Mouse (Mus musculus) common myeloid progenitor, adult 5-6 weeks (primary cell): ENCODE measurements around the gene Mfsd1. TPM values are rescaled to one million over a fixed set of nuclear protein-coding genes. Genes with fewer than 3 reads are reported as not detected.

ENCODE experiments used
- ATAC-seq: replicated peaks from 2 replicates; pipeline ENCODE4 v1.8.0; 2016; ENCODE audit warnings: low read depth, mild to moderate bottlenecking, moderate TSS enrichment, inconsistent platforms; ENCODE audit not compliant: poor library complexity, severe bottlenecking
- total RNA-seq: library from RNA; stranded (forward); fragments of 200-1000, 187-1606 nt; gene quantifications from 2 replicates; pipeline ENCODE4 v1.2.3, GENCODE M21; 2017

Gene Mfsd1
- total RNA-seq, 1 experiment from 2014 or later, result 91.6 TPM

GRCm38 (mm10) chr3:67601616-67602138 is 19.1 kb downstream of the Mfsd1 start:
- ATAC-seq, result no peak

- no peak for ATAC-seq
Observed at GRCm38 (mm10) chr3:67618222-67618621, 35.7 kb downstream of the Mfsd1 start.

GRCm38 (mm10) chr3:67624629-67625028 is 42.1 kb downstream of the Mfsd1 start:
- no peak for ATAC-seq

DNA sequence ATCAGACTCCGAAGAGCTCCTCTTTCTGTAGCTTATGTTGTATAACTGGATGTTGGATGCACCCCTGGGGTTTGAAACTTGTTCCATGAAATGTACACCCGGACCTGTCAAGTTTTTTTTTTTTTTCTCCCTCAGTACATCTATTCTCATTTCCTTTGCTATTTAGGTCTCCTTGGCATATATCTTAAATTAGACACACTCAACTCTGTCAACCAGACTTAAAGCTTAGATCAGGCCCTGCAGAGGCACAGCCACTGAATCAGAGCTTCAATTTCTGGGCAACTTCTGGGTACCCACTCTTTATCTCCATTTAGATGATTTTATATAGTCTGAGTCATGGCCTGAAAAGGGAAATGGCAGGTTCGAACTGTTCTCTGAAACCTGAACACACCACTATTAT is 60.6 kb downstream of the Mfsd1 start:
- no peak for ATAC-seq

- no peak for ATAC-seq
Observed at GRCm38 (mm10) chr3:67645640-67646466, 63.3 kb downstream of the Mfsd1 start.

Other genes with a start within 250 kb of the Mfsd1 start
- gene Mlf1, start 208.6 kb upstream of the Mfsd1 start, total RNA-seq, result 1.9 and 2.5 TPM in 2 replicates
- not detected in 2 replicates for gene Gm17402, start 207.6 kb upstream of the Mfsd1 start, total RNA-seq
- 47.5 and 53.8 TPM in 2 replicates for gene Gfm1, start 152.6 kb upstream of the Mfsd1 start, total RNA-seq
- gene Lxn, start 118.8 kb upstream of the Mfsd1 start, total RNA-seq, result 9.3 and 13.7 TPM in 2 replicates
- gene Rarres1, start 67.2 kb upstream of the Mfsd1 start, total RNA-seq, result not detected in 2 replicates